Mouse (Mus musculus) splenic B cell, adult 2 months (primary cell): ENCODE data around the gene Gm1140.
"Not testable (repeated sequence)": the region's sequence is repeated elsewhere in the genome, so short reads cannot be mapped to it uniquely, and the experiment has no call there.

Source experiments
- DNase-seq: peaks from one replicate; pipeline ENCODE4 v3.0.0-alpha.2; 2011; ENCODE audit warnings: low read depth, low spot score
- H3K27me3 ChIP-seq: 2 replicates; pipeline ENCODE4 v1.6.1; 2012; ENCODE audit warnings: mild to moderate bottlenecking, low read length, moderate library complexity, mixed read lengths; ENCODE audit not compliant: control insufficient read depth, poor library complexity, insufficient read depth, severe bottlenecking
- H3K36me3 ChIP-seq: 2 replicates; pipeline ENCODE4 v1.6.1; 2012; ENCODE audit warnings: mild to moderate bottlenecking, low read length, moderate library complexity, mixed read lengths; ENCODE audit not compliant: control insufficient read depth, poor library complexity, insufficient read depth, severe bottlenecking

Gene Gm1140

DNA sequence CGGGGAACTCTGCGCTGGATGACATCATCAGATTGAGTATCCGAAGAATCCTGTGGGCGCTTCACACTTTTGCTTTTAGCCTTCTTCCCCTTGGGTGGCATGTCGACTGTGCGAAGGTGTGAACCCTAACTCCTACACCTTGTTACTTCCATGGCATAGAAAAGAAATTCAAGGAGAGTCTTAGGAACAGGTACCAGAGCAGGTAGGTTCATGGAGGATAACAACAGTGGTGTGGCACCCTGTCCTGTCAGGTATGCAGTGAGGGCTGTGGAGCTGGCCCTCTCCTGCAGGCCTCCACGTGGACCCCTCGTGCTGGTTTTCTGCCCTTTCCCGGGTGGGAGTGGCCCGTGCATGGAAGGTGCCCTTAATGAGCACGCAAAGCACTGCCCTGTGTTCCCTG, at the start of gene Gm1140:
TSS of gene Gm1140 (minus strand) at position 101 of the 400 bp plus-strand sequence.
- DNase-seq, H3K36me3 ChIP-seq, H3K27me3 ChIP-seq: not testable (repeated sequence)

DNA sequence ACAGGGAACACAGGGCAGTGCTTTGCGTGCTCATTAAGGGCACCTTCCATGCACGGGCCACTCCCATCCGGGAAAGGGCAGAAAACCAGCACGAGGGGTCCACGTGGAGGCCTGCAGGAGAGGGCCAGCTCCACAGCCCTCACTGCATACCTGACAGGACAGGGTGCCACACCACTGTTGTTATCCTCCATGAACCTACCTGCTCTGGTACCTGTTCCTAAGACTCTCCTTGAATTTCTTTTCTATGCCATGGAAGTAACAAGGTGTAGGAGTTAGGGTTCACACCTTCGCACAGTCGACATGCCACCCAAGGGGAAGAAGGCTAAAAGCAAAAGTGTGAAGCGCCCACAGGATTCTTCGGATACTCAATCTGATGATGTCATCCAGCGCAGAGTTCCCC, 2.0 kb upstream of the Gm1140 start, which contains the start of gene Gm14692:
TSS of gene Gm14692 (plus strand) at position 301 of the 400 bp plus-strand sequence.
- DNase-seq, result not testable (repeated sequence)

More for the DNA sequence above, 2.0 kb upstream of the Gm1140 start, which contains the start of gene Gm14692:
- not testable (repeated sequence) for H3K36me3 ChIP-seq, H3K27me3 ChIP-seq
